Mouse (Mus musculus) kidney, embryonic 14.5 days (tissue): Measurements from ENCODE around the gene Slc35b1. TPM values are rescaled to one million over a fixed set of nuclear protein-coding genes. Genes with fewer than 3 reads are reported as not detected.

Experiments used
- ATAC-seq: fragments of 200-750 bp; cut with Nextera tagmentation; 2 replicates; pipeline ENCODE4 v1.8.0; 2017; ENCODE audit warnings: moderate number of reproducible peaks, mild to moderate bottlenecking, moderate TSS enrichment, moderate library complexity; ENCODE audit not compliant: low FRiP score, low TSS enrichment
- H3K27ac ChIP-seq: fragments of 300-500 bp; sonication (generic); 2 replicates; pipeline ENCODE4 v1.5.1; 2014; ENCODE audit warnings: low read depth, mild to moderate bottlenecking, low read length, moderate library complexity, mixed read lengths
- H3K27me3 ChIP-seq: fragments of 300-500 bp; sonication (generic); 2 replicates; pipeline ENCODE4 v1.6.1; 2014; ENCODE audit warnings: mild to moderate bottlenecking, low read length; ENCODE audit not compliant: control insufficient read depth, insufficient read depth
- H3K36me3 ChIP-seq: fragments of 300-500 bp; sonication (generic); 2 replicates; pipeline ENCODE4 v1.6.1; 2014; ENCODE audit warnings: low read length, mixed read lengths; ENCODE audit not compliant: control insufficient read depth, insufficient read depth
- H3K4me1 ChIP-seq: fragments of 300-500 bp; sonication (generic); 2 replicates; pipeline ENCODE4 v1.6.1; 2014; ENCODE audit warnings: low read length, mixed read lengths; ENCODE audit not compliant: control insufficient read depth, insufficient read depth
- H3K4me2 ChIP-seq: fragments of 300-500 bp; sonication (generic); replicated peaks from 2 replicates; pipeline ENCODE4 v1.6.1; 2014; ENCODE audit warnings: low read depth, mild to moderate bottlenecking, low read length
- H3K4me3 ChIP-seq: fragments of 300-500 bp; sonication (generic); 2 replicates; pipeline ENCODE4 v1.5.1; 2014; ENCODE audit warnings: mild to moderate bottlenecking, low read length
- H3K9ac ChIP-seq: fragments of 300-500 bp; sonication (generic); 2 replicates; pipeline ENCODE4 v1.6.1; 2014; ENCODE audit warnings: low read depth, mild to moderate bottlenecking, low read length, moderate library complexity
- H3K9me3 ChIP-seq: fragments of 300-500 bp; sonication (generic); 2 replicates; pipeline ENCODE4 v1.6.1; 2016; ENCODE audit warnings: low read length; ENCODE audit not compliant: control insufficient read depth
- WGBS: fragments of 180-500 bp; shearing (Covaris S2); extraction: QIAGEN DNeasy Blood & Tissue Kit; methylation state at CpG from one replicate; pipeline ENCODE4 v1.1.7; 2014; 5-methylcytosine and 5-hydroxymethylcytosine counted together
- polyA plus RNA-seq: library from polyadenylated mRNA; unstranded; fragments of >200 nt; fragmentation: Nextera tagmentation; extraction: Ambion mirVana; gene quantifications from 2 replicates; pipeline ENCODE4 v1.2.1, GENCODE M21; 2014

Gene Slc35b1
- polyA plus RNA-seq, result 94.4 and 111 TPM in 2 replicates

DNA sequence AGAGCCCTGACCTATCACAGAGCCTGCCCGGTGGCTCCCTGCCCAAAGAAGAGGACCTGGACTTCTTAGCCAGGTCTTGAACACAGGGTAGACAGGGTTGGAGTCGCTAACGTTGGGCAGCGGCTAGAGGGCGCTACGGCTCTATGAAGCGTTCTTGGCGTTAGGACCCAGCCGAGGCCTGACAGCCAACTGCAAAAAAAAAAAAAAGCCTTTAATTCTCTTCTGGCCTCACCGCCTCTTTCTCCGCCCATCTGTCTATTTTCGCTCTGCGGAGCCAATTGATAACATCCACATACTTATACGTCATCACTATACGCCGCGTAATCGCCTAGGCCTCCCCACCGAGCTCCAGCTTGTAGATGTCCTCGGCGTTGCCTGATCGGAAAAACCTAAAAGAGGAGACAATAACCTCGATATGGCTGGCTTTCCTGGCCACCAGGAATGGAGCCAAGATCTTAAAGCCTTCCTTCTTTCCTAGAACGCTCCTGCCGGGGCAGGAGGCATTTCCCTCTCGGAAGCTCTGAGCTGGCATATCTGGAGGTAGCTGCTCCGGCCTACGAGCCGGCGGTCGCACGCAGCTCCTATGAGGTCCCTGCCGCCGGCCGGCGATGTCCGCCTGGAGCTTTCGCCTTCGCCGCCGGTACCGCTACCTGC is at the start of gene Slc35b1:
Slc35b1 (plus strand) TSS at position 374 of the 654 bp plus-strand sequence.
- Histone ChIP-seq H3K4me2 (peak within 1 kb of the TSS; percentile 45), H3K36me3 (peaks cover 39% of the 10 kb centered on the region)
- under 1% methylated on average over 42 of the region's 42 CpGs for WGBS

DNA sequence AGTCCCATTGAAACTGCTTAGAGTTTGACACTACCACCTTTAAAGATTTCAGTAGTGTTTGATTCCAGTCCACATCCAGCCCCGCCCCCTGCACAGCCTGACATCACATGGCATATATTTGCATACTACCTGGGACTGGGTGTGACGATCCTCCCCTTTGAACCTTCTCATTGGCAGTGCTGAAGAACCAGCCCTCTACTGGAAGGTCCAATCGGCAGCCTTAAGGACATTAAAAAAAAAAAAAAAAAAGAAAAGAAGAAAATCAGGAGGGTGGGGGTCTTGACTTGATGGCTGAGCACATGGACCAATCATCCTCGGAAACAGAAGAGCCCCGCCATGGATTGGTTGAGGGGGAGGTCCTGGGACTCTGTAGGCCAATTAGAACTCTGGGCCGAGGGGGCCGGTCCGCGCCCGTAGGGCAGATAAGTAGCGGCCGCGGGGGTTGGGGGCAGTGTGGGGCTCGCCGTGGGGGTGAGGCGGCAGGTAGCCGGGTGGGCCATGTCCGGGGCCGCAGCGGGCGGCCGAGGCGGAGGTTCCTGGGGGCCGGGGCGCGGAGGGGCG is 47.8 kb upstream of the Slc35b1 start, which contains the start of gene Fam117a:
Fam117a (plus strand) TSS at position 451 of the 561 bp plus-strand sequence.
- H3K9me3 ChIP-seq, result no peaks in the 10 kb centered on the region
- under 1% methylated on average over 27 of the region's 27 CpGs for WGBS
- peak within 1 kb of the TSS; percentile 79 for H3K9ac ChIP-seq
- H3K4me3 ChIP-seq, result peak within 1 kb of the TSS; percentile 85
- peak within 1 kb of the TSS; percentile 48 for H3K4me2 ChIP-seq
- peak; percentile 98 for ATAC-seq
- H3K36me3 ChIP-seq, result no peaks in the 10 kb centered on the region
- H3K27me3 ChIP-seq, result no peaks in the 10 kb centered on the region
- peak within 1 kb of the TSS; percentile 63; the same call in 1 of the 2 replicates for H3K27ac ChIP-seq
- H3K4me1 ChIP-seq, result peaks cover 12% of the 10 kb centered on the region

More for the DNA sequence above, at the start of gene Slc35b1:
- Histone ChIP-seq H3K27me3 (no peaks in the 10 kb centered on the region), H3K27ac (peak within 1 kb of the TSS; percentile 79), H3K4me3 (peak within 1 kb of the TSS; percentile 77), H3K9ac (peak within 1 kb of the TSS; percentile 75), H3K4me1 (peaks cover 5% of the 10 kb centered on the region; the same call in 1 of the 2 replicates), H3K9me3 (no peaks in the 10 kb centered on the region)
- ATAC-seq, result peak; percentile 91

DNA sequence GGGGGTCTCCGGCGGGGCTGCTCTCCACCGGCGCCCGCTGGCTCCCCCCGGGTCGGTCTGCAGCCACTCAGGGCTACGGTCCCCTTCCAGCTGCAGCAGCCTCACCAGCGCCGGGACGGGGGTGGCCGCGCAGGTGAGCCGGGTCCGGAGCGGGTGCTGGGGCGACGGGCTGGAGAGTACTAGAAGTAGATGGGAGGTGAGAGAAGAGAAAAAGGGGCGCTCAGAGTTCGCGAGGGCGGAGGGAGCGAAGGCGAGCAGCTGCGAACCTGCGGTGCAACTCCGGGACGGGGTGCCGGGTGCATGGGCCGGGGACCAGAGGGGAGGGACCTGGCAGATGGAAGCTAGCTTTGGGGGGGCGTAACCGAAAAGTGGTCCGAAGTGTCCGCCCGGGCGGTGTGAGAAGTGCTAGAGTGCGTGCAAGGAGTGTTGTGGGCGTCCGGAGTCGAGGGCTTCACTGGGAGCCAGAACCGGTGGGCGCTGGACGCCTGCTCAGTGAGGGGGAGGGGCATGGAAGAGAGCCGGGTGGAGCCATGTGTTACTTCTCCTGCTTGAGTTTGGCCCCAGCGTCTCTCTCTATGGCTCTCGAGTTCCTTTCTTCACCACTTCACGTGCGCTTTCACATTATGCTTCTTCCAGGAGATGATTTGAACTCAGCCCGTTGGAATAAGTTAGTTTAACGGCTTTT is 47.2 kb upstream of the Slc35b1 start:
- Histone ChIP-seq H3K27me3 (no peaks in the 10 kb centered on the region), H3K36me3 (no peaks in the 10 kb centered on the region), H3K4me3 (peak overlapping the region; percentile 85), H3K4me2 (peak overlapping the region; percentile 48), H3K27ac (peak overlapping the region; percentile 63; the same call in 1 of the 2 replicates), H3K9ac (peak overlapping the region; percentile 79), H3K4me1 (peaks cover 12% of the 10 kb centered on the region), H3K9me3 (no peaks in the 10 kb centered on the region)
- WGBS, result under 1% methylated on average over 48 of the region's 50 CpGs
- peak; percentile 74 for ATAC-seq

DNA sequence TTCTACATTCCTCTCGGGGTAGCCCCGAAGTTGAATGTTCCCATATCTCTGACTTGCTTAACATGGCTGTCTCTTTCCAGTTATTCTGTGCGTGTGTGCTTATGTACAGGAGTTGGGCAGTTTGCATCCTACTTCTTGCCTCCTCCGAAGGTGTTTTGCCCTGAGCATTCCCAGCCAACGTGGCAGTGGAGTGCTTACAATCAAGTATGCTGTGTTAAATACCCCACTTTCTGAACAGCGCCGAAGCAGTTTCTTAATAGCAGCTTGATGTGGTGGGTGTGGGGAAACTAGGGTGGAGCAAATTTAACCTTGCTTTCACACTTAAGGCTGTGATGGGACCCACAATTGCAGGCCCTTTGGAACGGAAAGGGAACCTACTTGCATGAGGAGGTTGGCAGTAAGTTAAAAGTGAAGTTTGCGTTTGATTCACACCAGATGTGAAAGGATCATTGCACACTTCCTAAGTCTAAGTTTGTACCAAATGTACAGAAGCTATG is 46.6 kb upstream of the Slc35b1 start:
- Histone ChIP-seq H3K9ac (peak overlapping the region; percentile 79; the same call in 1 of the 2 replicates), H3K4me1 (peaks cover 12% of the 10 kb centered on the region), H3K4me3 (peak overlapping the region; percentile 85), H3K27ac (no peak overlapping the region), H3K36me3 (no peaks in the 10 kb centered on the region), H3K4me2 (peak overlapping the region; percentile 48), H3K9me3 (no peaks in the 10 kb centered on the region), H3K27me3 (no peaks in the 10 kb centered on the region)
- ATAC-seq, result no peak
- 15% methylated on average over 9 of the region's 9 CpGs for WGBS

DNA sequence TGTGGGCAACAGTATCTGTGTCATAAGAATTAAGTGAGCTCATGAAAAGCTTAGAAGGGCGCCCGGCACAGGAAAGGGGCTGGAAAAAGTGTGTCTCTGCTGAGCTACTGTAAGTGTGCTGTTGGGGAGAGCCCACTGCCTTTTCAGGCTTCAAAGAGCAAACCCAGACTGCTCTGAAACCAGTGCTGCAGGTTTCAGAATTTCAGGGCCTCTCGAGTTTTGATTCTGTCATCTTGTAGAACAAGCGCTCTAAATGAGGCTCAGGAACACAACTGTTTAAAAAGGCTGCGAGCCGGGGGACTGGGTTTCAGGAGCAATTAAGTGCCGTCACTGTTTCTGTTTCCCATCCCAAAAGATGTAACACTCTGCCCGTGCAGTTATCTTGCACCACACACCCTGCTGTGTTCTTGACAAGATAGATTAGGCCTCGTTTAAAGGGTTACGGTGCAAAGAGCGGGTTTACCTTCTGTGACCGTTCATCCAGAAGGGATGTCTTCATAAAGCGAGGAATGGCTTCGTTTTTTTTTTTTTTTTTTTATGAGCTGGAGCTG is 44.9 kb upstream of the Slc35b1 start:
- Histone ChIP-seq H3K4me2 (peak overlapping the region; percentile 20), H3K4me1 (peaks cover 12% of the 10 kb centered on the region), H3K27ac (no peak overlapping the region), H3K27me3 (no peaks in the 10 kb centered on the region), H3K9ac (peak overlapping the region; percentile 46), H3K4me3 (peak overlapping the region; percentile 1; the same call in 1 of the 2 replicates), H3K36me3 (no peaks in the 10 kb centered on the region), H3K9me3 (no peaks in the 10 kb centered on the region)
- WGBS, result 10% methylated on average over 14 of the region's 14 CpGs
- ATAC-seq, result no peak

DNA sequence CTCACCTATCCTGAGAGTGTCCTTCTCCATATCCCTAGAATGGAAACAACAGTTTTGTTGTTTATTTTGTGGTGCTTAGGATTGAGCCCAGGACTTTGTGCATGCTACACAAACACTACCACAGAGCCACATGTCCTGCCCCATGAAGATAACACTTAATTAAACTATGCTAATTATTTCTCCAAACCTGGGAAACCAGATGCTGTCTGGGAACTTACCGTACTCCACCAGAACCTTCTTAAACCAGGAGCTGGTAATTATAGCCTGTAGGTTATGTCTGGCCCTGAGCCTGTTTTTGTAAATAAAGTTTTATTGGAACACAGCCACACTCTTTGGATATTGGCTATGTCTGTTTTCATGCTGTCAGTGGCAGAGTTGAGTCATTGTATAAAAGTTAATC is 44.2 kb upstream of the Slc35b1 start:
- Histone ChIP-seq H3K9me3 (no peaks in the 10 kb centered on the region), H3K4me3 (no peak overlapping the region), H3K27ac (no peak overlapping the region), H3K4me1 (peaks cover 12% of the 10 kb centered on the region), H3K36me3 (no peaks in the 10 kb centered on the region), H3K27me3 (no peaks in the 10 kb centered on the region), H3K9ac (no peak overlapping the region), H3K4me2 (no peak overlapping the region)
- WGBS, result 90% methylated on average over 1 of the region's 1 CpGs
- ATAC-seq, result no peak

DNA sequence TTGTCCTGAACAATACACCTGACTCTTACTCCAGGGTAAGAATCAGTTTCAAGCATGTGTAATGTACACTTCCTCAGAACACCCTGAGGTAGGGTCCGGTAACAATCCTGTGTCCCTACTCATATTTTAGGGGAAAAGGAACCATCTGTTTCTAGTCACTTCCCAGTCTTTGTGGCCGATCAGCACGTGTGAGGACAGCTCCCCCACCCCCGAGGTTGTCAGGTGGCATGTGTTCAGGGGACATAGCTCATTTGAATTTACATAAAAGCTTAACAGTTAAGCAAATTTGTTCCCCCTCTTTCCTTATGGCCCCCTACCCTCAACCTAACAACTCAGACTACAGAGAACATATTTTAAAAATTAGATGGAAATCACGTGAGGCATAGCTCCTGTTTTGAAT is 43.8 kb upstream of the Slc35b1 start:
- Histone ChIP-seq H3K27ac (no peak overlapping the region), H3K36me3 (no peaks in the 10 kb centered on the region), H3K4me1 (peaks cover 12% of the 10 kb centered on the region), H3K4me2 (no peak overlapping the region), H3K27me3 (no peaks in the 10 kb centered on the region), H3K4me3 (no peak overlapping the region), H3K9ac (no peak overlapping the region), H3K9me3 (no peaks in the 10 kb centered on the region)
- WGBS, result 46% methylated on average over 5 of the region's 5 CpGs
- ATAC-seq, result no peak

DNA sequence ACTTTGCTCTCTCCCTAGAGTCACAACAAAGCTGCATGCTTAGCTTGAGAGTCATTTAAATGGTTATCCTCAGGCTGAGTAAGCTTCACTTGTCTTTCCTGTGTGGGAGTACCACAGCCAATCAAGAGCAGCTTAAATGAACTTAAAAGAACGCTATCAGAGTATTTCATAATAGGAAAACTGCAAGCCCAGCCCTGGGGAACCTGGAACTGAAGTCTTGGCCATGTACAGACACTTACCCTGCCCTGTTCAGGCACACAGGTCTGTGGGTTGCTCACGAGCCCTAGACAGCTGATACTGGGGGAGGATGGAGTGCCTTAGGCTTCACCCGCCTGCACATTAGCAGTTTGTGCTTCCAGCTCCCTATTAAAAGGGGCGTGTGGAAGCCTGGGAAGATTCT is 41.3 kb upstream of the Slc35b1 start:
- no peaks in the 10 kb centered on the region for H3K9me3 ChIP-seq
- 34% methylated on average over 4 of the region's 4 CpGs for WGBS
- H3K27me3 ChIP-seq, result no peaks in the 10 kb centered on the region
- no peak overlapping the region for H3K4me3 ChIP-seq
- H3K27ac ChIP-seq, result no peak overlapping the region
- peaks cover 9% of the 10 kb centered on the region; the same call in 1 of the 2 replicates for H3K36me3 ChIP-seq
- H3K9ac ChIP-seq, result no peak overlapping the region
- no peak for ATAC-seq
- H3K4me2 ChIP-seq, result no peak overlapping the region
- H3K4me1 ChIP-seq, result peaks cover 12% of the 10 kb centered on the region
